Mouse (Mus musculus): ENCODE measurements at regions not wholly inside any gene's neighbourhood (a gene's known extent, or its start where the extent isn't known, plus 50 kb on each side); places are given as distances from the start of the nearest gene placed in this dataset.
"Not testable (repeated sequence)": the region's sequence is repeated elsewhere in the genome, so short reads cannot be mapped to it uniquely, and the experiment has no call there.

DNA sequence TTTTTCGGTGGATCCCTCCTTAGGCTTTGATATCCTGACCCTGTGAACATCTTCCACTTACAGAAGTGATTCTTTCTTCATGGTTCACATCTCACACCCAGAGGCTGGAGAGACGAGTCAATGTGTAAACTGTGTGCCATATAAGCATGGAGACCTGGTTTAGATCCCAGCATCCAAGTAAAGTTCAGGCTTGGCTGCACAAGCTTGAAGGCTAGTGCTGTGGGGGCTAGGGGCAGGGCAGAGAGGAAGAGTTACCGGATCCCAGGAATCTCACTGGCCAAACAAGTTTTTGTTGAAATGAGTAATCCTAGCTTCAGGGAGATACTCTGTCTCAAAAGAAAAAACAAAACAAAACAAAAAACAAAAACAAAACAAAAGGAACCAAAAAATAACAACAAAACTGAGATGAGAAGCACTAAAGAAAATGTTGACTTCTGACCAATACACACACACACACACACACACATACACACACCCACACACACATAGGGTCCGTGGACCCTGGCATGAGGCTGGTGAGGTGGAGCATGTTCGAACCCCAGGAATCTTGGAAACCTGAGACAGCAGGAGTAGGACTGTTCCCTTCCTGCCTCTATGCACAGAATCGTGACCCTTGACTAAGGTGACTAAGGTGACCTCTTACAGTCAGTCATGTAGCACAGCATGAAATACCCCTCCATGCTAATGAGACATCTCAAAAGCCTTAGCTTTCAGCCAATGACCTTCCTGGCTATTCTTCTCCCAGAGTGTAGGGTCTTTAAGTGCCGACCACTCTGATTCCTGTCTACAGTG, 55.2 kb downstream of the Gm12728 start:
- DNase-seq (ENCODE audit: low spot score in 2 of 2), result no peak

- not testable (repeated sequence) for DNase-seq (ENCODE audit: low spot score in 2 of 2)
Observed at GRCm38 (mm10) chr4:105845998-105846989, 56.6 kb downstream of the Gm12728 start.

DNA sequence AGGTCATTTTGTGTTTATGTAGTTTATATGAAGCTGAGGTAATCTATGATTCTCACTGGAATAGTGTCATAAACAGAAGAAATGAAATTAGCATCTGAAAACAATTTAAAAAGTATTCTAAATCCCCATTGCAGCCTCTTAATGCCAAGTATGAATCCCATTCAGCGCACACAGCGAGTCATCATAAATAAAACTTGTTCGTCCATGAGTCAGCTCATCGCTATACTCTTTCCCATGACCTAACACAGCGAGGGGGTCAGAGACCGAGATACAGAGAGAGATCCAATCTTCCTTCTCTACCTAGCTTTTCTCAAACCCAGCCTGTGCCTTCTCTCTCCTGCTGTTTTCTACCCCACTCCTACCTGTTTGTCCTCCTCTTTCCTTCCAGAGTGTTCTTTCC, 63.4 kb downstream of the Gm12728 start:
- no peak for DNase-seq (ENCODE audit: low spot score in 2 of 2)

DNA sequence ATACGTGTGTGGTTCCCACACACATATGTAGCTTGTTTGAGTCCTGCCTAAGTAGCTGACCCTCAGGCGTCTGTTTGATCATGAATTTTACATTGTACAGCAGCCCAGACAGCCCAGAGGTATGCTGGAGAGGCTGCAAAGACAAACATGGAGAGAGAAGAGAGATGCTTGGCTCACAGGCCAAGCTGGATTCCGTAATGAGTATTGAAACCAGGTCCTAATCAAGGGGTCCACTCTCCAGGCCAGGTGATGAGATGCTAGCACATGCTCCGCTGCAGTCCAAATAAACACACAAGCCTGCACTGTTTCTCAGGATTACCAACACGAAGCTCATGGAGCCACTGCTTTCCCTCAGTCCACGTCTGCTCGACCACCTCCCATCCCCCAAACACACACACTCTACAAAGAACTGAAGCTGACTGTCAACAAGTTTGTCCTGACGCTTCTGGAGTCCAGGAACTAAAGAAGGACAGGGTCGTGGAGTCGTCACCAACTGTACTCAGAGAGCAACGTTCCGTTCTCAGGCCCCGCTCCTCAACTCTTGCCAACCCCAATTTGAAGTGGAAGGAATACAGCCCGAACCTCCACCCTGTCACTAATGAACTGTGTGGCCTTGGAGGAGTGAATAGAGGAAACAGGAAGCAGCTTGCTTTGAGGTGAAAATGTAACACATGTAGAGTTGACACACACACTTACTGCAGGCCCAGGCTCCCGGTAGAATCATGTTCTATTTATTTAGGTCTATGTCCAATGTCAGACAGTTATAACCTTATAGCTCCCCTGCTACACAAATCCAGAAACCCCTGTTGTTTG, 69.6 kb downstream of the Gm12728 start:
- no peak for DNase-seq (ENCODE audit: low spot score in 2 of 2)

GRCm38 (mm10) chr4:105860930-105861653, 71.4 kb downstream of the Gm12728 start:
- DNase-seq (ENCODE audit: low spot score in 2 of 2), result no peak

GRCm38 (mm10) chr4:105861654-105862037, 72.0 kb downstream of the Gm12728 start:
- no peak for DNase-seq (ENCODE audit: low spot score in 2 of 2)

DNA sequence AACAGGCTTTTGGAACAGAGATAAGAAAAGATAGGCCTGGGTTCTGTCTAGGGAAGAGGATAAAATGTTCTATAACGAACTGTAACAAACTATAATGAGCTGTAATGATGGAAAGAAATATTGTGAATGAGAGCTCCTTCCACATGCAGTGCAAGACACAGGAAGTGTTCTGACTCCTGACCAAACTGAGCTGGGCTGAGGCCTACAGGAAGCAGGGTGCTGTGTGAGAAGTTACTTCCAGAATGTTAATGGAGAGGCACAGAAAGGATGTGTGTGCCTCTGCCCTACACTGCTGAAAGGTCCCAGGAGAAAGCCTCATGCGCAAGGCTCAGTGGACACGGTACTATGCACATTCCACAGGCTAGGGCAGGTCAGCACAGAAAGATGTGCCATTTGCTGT, 80.8 kb downstream of the Gm12728 start:
- DNase-seq (ENCODE audit: low spot score in 2 of 2), result no peak

DNA sequence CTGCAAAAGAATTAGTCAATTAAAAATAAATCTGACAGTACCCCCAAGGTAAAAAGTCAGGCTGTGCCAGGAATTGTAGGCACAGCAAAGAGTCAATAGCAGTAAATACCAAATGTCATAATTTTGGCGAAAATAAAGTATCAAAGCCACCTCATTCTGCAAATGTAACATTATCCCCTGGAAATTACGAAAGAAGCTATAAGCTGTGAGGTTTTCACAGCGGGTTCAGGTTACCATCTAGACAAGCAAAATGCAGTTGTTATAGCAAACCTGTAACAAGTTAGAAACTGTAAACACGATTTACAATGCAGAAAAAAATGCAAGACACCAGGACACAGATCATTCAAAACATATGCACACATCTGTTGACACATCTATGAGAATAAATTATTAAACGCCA, 87.6 kb downstream of the Gm12728 start:
- no peak for DNase-seq (ENCODE audit: low spot score in 2 of 2)

- DNase-seq (ENCODE audit: low spot score in 2 of 2), result no peak
Observed at GRCm38 (mm10) chr4:105879891-105880290, 90.2 kb downstream of the Gm12728 start.

- no peak for DNase-seq (ENCODE audit: low spot score in 2 of 2)
Observed at GRCm38 (mm10) chr4:105884791-105885190, 95.1 kb downstream of the Gm12728 start.

DNA sequence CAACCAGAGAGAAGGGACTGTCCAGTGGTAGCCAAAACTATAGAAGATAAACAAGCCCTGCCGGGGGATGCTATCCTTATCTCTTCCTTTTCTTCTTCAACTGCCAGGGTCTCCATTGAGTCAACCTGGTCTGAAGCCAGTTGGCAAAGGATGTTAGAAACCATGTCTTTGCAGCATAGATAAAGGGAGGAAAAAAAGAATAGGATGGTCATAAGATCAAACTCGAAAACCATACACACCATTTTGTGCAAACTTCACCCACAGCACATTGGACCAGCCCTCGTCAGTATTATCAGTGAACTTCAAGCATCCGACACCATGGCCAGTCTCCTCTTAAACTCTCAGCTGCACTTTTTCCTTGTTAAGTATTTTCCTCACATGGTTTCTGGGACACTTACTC, 101.8 kb downstream of the Gm12728 start:
- DNase-seq (ENCODE audit: low spot score in 2 of 2), result no peak

DNA sequence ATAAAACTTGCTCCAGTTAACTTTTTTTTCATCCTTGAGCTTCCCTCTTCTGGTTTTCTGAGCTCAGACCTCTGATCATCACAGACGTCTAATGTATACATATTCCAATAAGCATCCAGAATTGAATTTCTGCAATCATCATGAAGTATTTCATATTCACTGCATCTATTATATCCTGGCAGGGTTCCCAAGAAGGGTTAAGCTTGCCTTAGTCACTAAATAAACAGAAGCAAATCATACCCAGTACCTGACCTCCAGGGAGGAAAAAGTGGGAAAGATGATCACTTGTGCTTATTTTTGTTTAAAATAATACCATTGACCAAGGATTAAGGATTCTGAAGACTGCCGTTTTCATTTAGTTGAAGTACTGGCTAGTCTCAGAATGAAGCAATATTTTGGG, 102.4 kb downstream of the Gm12728 start:
- DNase-seq (ENCODE audit: low spot score in 2 of 2), result no peak

- no peak for DNase-seq (ENCODE audit: low spot score in 2 of 2)
Observed at GRCm38 (mm10) chr4:105895116-105895515, 105.4 kb downstream of the Gm12728 start.

GRCm38 (mm10) chr4:105898054-105898847, 108.6 kb downstream of the Gm12728 start:
- DNase-seq (ENCODE audit: low spot score in 2 of 2), result no peak

GRCm38 (mm10) chr4:105904896-105905295, 115.2 kb downstream of the Gm12728 start:
- DNase-seq (ENCODE audit: low spot score in 2 of 2), result no peak

- no peak for DNase-seq (ENCODE audit: low spot score in 2 of 2)
Observed at GRCm38 (mm10) chr4:105906411-105906810, 116.7 kb downstream of the Gm12728 start.

- DNase-seq (ENCODE audit: low spot score in 2 of 2), result no peak
Observed at GRCm38 (mm10) chr4:105907611-105908010, 117.9 kb downstream of the Gm12728 start.

GRCm38 (mm10) chr4:105908281-105908680, 118.6 kb downstream of the Gm12728 start:
- no peak for DNase-seq (ENCODE audit: low spot score in 2 of 2)

GRCm38 (mm10) chr4:105909272-105909671, 119.6 kb downstream of the Gm12728 start:
- DNase-seq (ENCODE audit: low spot score in 2 of 2), result no peak

GRCm38 (mm10) chr4:105910666-105911065, 121.0 kb downstream of the Gm12728 start:
- DNase-seq (ENCODE audit: low spot score in 2 of 2), result no peak
